Mouse (Mus musculus) central nervous system, embryonic 18 days (tissue): ENCODE results near the gene L3mbtl1. TPM values are rescaled to one million over a fixed set of nuclear protein-coding genes. Genes with fewer than 3 reads are reported as not detected.

Experiments
- polyA plus RNA-seq: library from polyadenylated mRNA; depleted of rRNA; stranded (reverse); fragments of >200 nt; gene quantifications from 2 replicates; pipeline ENCODE4 v1.2.3, GENCODE M21; 2012; rRNA removed

The L3mbtl1 gene
- polyA plus RNA-seq: 14.0 and 14.3 TPM in 2 replicates

DNA sequence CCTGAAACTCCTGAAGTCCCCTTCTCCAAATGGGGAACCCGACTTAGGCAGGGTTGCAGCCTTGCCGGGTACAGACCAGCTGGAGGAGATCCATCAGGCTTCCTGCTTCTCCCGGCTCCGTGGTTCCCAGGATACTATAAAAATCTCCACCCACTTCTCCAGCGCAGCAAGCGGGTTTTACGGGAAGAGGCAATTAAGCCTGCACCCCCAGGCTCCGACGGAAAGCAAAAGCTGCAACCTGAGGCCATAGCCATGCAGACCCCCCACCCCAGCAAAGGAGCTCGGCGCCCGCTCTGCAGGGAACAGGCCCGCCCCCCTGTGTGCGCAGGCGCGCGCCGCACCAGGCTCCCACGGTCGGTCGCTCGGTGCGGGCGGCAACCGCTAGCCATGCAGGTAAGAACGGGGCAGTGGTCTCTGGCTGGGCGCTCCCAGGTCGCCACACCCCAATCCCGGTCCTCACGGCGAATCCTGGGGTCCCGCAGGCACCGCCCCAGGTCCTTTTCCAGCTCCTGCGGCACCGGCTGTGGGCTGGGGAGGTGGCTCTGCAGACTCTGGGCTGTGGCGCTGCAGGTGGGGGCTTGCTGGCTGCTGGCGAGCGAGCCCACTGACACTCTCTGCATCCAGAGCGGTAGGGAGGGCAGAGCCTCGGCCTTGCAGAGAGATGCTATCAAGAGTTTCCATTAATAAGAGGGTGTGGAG is at the start of gene L3mbtl1:
L3mbtl1 (plus strand) TSS at position 325 of the 699 bp plus-strand sequence.

DNA sequence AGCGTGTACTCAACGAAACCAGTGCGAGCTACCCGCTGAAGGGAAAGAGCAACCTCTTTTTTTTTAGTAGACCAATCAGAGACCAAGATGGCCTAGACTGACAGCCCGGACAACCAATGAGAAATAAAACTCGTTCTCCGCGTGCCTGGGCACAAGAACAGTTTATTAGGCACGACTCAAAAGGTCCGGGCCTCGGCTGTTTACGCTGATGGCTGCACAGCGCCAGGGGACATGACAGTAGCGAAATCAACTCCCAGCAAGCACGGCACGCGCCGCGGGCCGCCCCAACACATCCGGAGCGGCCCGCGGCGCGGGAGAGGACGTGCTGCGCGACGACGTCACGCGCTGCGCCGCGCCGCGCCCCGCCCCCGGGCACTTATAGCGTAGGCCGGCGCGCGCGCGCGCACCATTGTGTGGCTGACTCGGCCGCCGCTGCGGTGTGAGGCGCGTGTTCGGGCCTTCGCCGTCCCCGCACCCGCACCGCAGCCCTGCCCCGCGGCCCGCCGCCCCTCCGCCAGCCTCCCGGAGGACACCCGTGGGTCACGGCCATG is 12.1 kb upstream of the L3mbtl1 start, which contains the start of gene Srsf6:
Srsf6 (plus strand) TSS at position 406 of the 551 bp plus-strand sequence.

DNA sequence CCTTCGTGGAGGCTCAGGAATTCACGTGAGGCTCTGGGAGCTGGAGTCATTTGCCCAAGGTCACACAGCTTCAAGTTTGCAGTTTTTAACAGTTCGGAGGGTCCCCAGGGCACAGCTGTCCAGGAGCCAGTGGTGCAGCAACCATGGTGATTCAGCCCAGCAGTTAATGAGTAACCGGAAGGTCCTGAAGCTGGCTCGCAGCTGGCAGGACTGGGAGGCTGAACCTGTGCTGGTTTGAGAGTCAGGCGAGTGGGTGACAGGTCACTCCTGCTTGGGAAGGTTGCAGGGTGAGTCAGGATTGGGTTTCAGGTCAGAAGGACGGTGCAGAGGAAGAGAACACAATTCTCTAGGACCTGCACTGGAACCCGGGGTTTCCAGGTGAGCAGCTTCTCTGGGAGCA is 43.9 kb downstream of the L3mbtl1 start, which contains the start of gene Sgk2:
Sgk2 (plus strand) TSS at position 113 of the 400 bp plus-strand sequence.

GRCm38 (mm10) chr2:163016916-163017743 is 73.9 kb downstream of the L3mbtl1 start, which contains the start of gene Ift52:
TSS of gene Ift52 (plus strand) at chr2:163017354.

Other genes starting within 250 kb of the L3mbtl1 start
- gene Srsf6, start 11.9 kb upstream of the L3mbtl1 start, polyA plus RNA-seq: 295 and 318 TPM in 2 replicates
- gene Sgk2, start 43.9 kb downstream of the L3mbtl1 start, polyA plus RNA-seq: 0.09 and 0.13 TPM in 2 replicates
- 29.7 and 30.9 TPM in 2 replicates for gene Ift52, start 73.9 kb downstream of the L3mbtl1 start, polyA plus RNA-seq
- gene Mybl2, start 111.2 kb downstream of the L3mbtl1 start, polyA plus RNA-seq: 4.2 and 4.7 TPM in 2 replicates
- 0.07 TPM in 1 of 2 replicates, not detected in the other for gene Gtsf1l, start 144.4 kb downstream of the L3mbtl1 start, polyA plus RNA-seq